Mouse (Mus musculus) T-cell, adult 2 months (primary cell): ENCODE data around the gene Thra.

Experiments used
- DNase-seq: peaks from one replicate; pipeline ENCODE4 v3.0.0; 2022; ENCODE audit warnings: low spot score

Thra gene

DNA sequence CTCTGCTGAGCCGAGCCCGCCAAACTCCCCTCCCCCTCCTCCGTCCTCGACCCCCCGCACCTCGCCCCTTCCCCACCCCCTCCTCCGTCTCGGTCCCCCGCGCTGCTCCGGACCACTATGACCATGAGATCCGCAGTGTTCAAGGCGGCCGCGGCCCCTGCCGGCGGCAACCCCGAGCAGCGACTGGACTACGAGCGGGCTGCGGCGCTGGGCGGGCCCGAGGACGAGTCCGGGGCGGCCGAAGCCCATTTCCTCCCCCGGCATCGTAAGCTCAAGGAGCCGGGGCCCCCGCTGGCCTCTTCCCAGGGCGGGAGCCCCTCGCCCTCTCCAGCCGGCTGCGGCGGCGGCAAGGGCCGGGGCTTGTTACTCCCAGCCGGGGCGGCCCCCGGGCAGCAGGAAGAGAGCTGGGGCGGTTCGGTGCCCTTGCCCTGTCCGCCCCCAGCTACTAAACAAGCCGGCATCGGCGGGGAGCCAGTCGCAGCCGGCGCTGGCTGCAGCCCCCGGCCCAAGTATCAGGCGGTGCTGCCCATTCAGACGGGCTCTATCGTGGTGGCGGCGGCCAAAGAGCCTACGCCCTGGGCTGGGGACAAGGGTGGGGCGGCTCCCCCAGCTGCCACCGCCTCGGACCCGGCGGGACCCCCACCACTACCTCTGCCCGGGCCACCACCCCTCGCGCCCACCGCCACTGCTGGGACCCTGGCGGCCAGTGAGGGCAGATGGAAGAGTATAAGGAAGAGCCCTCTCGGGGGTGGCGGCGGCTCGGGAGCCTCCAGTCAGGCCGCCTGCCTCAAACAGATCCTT, 55.5 kb downstream of the Thra start:
- DNase-seq: no peak

DNA sequence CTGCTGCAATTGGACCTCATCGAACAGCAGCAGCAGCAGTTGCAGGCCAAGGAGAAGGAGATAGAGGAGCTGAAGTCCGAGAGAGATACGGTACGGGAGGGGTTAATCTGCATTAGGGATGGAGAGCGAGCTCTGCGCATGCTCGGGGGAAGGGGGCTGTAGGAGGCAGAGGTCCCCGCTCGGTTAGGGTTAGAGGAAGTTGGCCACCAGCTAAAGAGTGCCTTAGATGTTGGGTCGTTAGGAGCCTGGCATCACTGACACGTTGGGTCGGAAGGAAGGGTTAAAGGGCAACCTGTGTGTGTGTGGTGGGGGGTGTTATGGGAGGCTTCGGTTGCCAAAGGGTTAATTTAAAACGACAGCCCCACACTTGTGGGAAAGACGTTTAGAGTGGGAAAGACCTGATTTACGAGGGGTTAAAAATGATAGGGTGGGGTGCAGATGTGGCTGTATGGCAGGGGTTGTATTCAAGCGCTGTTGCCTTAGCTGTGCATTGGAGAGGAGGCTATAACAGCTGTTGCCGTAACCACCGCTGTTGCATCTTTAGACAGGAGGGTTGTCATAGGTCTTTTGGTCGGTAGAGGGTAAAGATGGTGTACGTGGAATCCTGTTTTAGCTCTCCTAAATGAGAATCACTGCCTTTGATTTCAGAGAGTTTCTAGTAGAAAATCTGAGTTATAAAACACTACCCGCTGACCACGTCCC, 56.2 kb downstream of the Thra start:
- peak; percentile 61 for DNase-seq

DNA sequence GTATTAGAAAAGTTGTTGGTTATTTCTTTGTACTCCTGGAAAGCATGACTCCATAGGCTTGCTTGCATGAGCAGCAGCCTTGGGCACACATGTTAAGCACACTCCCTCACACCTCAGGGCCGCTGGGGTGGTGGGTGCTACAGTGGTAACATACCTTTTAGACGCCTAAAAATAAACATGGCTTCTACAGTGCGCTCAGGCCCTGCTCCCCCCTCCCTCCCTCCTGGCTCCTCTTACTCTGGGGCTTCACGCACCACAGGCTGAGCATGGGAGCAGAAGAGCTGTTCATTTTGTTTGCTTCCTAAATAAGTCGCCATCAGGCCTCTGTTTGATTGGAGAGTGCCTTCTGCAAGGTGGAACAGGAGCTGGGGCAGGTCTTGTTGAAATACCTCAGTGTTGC, 56.9 kb downstream of the Thra start:
- no peak for DNase-seq

- DNase-seq: no peak
These were observed 57.5 kb downstream of the Thra start for GRCm38 (mm10) chr11:98797909-98798308.

DNA sequence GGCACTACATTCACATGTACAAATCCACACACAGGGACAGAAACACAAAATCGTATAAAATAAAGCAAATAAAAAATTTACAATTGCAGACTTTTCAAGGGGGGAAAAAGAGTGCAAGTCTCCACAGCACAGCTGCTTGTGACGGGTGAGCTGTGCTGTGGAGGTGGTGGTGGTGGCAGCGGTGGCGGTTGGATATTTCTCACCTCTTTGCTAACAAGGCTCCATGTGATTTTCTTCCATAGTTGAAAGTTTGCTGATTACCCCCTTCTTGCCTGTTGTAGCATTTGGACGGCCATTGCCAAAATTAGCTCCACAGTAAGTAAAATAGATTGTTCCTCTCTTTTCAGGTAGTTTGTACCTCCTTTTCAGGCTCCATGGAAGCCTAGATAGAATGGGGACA, 64.2 kb downstream of the Thra start, which contains the start of gene Casc3:
Gene Casc3, plus strand, starts transcription at position 301 of the 400 bp plus-strand sequence.
- DNase-seq: no peak

- no peak for DNase-seq
These were observed 68.0 kb downstream of the Thra start for GRCm38 (mm10) chr11:98808417-98808816.

GRCm38 (mm10) chr11:98809457-98810290, 69.2 kb downstream of the Thra start:
- peak; percentile 99 for DNase-seq

GRCm38 (mm10) chr11:98810686-98811085, 70.2 kb downstream of the Thra start:
- no peak for DNase-seq

GRCm38 (mm10) chr11:98816706-98817239, 76.3 kb downstream of the Thra start:
- DNase-seq: no peak
